Mouse (Mus musculus) liver (tissue): ENCODE data around the gene Rnf187.
"Not testable (repeated sequence)": the region's sequence is repeated elsewhere in the genome, so short reads cannot be mapped to it uniquely, and the experiment has no call there.

ENCODE experiments used
- DNase-seq: peaks from one replicate; pipeline ENCODE4 v3.0.0-alpha.2; 2020; ENCODE audit warnings: mixed read lengths

Rnf187 gene

DNA sequence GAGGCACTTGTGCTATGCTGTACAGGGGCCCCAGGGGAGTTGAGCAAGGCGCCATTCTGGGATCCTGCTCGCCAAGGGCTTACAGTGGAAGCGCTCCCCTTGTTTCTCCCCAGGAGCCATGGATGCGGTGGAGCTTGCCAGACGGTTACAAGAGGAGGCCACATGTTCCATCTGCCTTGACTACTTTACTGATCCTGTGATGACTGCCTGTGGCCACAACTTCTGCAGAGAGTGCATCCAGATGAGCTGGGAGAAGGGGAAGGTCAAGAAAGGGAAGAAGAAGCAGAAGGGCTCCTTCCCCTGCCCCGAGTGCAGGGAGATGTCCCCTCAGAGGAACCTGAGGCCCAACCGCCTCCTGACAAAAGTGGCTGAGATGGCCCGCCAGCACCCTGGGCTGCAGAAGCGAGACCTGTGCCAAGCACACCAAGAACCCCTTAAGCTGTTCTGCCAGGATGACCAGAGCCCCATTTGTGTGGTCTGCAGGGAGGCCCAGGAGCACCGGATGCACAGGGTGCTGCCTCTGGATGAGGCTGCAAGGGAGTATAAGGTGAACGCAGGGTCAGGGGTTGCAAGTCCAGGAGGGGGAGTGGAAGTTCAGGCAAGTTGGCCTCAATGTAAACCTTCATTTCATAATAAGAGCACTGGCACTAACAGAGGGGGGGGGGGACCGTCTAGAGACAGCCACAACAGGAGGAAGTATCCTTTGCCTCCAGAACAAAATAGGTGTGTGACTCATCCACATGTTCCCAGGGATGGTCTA is 26.5 kb upstream of the Rnf187 start:
- no peak for DNase-seq

GRCm38 (mm10) chr11:58964216-58964615 is 25.5 kb upstream of the Rnf187 start:
- no peak for DNase-seq

DNA sequence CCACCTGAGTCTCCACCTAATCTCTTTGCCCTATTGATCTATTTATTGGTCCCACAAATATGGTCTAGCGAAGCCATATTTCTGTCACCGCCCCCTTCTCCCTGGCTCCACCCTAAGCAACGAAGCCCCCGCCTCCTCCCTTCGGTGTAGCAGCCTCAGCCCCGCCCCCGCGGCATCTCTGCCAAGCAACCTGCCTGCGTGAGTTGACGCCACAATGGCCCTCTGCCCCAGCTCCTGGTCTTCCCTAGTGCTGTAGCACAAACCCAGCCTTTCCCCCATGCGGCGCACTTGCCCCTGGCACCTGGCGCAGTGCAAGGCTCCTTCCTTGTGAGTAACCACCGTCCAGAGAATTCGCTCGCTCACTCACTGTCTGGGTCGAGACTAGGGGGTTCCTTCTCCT is 24.8 kb upstream of the Rnf187 start:
- DNase-seq: peak; percentile 60

DNA sequence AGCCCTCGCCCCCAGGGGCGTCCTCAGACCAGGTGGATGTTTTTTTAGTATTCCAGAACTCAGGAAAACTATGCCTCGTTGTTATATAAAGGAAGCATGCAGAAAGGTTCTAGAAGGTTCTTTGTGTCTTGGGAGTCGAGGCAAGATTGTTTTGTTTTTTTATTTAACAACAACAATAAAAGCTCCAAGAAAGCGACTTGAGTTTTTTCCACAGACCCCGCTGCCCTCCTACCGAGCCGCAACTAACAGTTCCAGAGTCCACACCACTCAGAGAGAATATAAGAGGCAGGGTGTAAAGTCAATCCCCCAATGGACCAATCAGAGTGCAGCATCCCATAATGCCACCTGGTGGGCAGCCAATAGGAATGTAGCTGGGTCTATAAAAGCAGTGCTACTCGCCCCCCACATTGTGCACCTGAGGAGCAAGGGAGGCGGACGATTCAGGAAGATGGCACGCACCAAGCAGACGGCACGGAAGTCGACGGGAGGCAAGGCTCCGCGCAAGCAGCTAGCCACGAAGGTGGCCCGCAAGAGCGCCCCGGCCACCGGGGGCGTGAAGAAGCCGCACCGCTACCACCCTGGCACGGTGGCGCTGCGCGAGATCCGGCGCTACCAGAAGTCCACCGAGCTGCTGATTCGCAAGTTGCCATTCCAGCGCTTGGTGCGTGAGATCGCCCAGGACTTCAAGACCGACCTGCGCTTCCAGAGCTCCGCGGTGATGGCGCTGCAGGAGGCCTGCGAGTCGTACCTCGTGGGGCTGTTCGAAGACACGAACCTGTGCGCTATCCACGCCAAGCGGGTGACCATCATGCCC is 22.9 kb upstream of the Rnf187 start:
- no peak for DNase-seq

GRCm38 (mm10) chr11:58959921-58960465 is 21.3 kb upstream of the Rnf187 start:
- peak; percentile 91 for DNase-seq

GRCm38 (mm10) chr11:58959186-58959825 is 20.6 kb upstream of the Rnf187 start:
- DNase-seq: no peak

- DNase-seq: no peak
These were observed 19.8 kb upstream of the Rnf187 start for GRCm38 (mm10) chr11:58958536-58958935.

- DNase-seq: no peak
These were observed 18.7 kb upstream of the Rnf187 start for GRCm38 (mm10) chr11:58957226-58957914.

DNA sequence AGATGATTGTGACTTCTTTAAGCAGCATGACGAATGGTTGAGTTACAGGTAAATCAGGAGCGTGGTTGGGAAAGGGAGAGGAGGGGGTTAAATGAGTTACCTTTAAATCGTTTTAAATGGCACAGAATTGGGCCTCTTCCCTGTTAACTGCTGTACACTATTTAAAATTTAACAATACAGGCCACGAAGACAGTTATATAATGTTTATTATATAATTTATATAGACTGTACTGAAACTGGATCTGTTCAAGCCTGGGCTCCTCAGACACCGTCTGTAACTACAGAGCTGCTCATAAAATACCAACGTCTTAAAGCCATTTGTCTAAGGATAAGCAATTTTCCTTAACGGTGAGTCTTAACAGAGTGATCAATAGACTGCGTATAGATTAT is 17.1 kb upstream of the Rnf187 start:
- no peak for DNase-seq

GRCm38 (mm10) chr11:58955143-58955867 is 16.6 kb upstream of the Rnf187 start:
- peak; percentile 45 for DNase-seq

GRCm38 (mm10) chr11:58954420-58955142 is 15.9 kb upstream of the Rnf187 start, which contains the start of the genes Hist3h2a and Trim17:
Gene Hist3h2a, plus strand, starts transcription at chr11:58954685.
Gene Trim17, plus strand, starts transcription at chr11:58954685.
- DNase-seq: peak; percentile 86

- not testable (repeated sequence) for DNase-seq
These were observed 15.4 kb upstream of the Rnf187 start for GRCm38 (mm10) chr11:58954170-58954419.

DNA sequence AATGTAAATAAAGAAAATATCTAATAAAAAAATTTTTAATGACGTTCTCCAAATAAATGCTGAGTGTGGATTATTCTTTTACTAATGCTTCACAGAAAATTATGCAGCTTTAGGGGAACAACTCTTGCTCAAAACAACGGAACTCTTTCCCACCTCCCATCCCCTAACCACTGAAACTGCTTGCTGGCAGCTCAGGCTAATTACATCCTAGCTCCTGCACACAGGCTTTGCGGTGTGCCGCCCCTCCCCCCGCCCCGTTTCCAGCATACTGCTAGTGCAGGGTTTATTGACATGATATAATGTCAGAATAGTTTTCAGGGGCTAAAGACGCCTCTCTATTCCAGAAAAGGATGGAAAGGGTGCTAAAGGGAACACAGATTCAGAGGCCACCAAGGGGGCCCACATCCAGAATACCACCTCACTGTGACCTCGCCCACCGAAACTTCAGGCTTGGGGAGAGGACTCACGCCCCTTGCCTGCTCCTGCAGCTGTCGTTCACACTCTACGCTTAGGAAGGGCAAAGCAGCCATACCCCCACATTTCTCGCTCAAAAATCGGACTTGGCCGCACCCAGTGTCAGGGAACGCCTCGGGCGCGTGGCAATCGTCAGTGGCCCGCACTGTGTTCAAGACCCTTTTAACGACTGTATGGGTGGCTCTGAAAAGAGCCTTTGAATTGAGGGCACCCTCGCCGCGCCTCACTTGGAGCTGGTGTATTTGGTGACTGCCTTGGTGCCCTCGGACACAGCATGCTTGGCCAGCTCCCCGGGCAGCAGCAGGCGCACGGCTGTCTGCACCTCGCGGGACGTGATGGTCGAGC is 14.8 kb upstream of the Rnf187 start:
- DNase-seq: peak; percentile 79

DNA sequence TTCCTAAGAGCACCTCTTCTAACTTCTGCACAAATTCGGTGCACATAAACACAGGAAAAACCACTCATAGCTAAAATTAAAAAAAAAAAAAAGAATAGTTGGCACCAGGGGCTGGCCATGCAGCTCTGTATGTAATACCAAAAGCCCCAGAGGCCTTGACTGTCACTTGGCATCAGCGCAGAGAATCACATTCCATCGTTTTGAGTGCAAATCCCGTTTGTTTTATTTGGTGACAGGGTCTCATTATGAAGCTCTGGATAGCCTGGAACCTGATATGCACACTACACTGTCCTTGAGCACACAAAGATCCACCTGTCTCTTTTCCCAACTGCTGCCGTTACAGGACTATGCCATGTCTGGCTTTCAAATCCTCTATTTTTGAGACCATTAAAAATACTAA is 12.5 kb upstream of the Rnf187 start:
- DNase-seq: no peak

DNA sequence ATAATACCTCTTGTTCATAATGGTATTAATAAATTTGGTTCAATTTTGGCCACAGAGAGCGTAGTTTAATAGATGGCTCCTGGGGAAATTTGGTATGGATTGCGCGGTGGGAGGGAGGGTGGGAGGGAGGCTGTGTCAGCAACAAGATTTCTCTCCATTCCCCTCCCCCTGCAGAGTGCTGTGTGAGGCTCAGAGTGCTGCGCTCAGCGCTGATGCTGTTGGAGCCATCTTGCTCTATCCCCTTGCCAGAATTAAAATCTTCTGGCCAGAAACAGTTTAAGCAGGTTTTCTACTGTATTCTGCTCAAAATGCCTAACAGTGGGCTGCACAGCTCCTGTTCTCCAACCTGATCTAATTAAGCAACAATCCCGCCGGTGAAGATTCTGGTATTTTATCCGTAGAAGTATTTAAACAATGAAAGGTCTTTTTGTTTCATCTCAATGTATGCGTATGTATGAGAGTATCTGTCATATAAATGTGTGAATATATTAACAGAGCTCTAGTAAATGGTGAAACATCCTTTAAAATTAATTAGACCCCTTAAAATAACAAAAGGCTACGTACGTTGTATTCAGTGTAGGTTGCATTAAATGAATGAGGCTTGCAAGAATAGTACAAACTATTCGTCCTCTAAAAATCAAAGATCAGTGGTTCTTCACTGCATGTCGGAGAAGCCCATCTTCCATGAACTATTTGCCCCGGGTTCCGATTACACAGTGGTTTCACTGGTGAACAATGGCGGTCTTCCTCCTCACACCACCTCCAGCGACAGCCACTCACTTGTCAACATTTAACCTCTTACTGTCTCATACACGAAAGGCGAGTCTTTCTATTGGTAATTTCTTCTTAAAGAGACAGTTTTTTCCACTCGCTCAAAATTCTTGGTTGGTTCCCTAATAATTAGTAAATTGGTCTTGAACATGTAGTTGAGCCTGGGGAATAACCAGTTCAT is 11.0 kb upstream of the Rnf187 start:
- no peak for DNase-seq

- peak; percentile 62 for DNase-seq
These were observed 10.1 kb upstream of the Rnf187 start, which contains the start of gene Hist3h2ba for GRCm38 (mm10) chr11:58948542-58949479. Gene Hist3h2ba, plus strand, starts transcription at chr11:58948920.

DNA sequence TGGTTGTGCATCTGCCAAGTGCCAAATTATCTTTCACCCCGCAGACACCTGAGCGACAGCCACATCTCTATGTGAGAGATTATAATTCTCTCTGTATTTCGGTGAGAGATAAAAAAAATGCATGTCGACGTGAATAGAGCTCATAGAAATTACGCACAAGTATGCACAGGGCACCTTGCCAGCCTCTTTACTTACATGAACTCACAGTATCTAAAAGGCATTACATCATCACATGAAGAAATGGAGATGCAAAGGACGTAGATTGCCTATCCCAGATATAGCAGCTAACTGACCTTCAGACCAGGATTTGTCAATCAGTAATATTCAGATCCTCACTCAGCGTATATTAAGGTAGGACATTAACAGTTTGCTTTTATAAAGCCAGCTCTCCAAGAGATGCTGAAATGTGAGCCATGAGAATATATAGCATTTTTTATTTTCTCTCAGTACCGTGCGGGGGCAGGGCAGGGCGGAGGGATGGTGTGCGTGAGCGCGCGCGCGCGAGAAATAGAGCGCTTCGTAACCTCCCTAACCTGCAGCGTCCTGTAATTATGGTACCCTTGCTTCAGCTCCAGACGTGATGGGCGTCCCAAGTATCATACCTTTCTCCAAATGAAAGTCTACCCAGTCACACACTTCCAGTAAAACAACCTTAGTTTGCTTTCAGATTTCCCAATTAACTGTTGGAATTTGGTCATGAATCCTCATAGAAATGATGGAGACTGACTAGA is 9.2 kb upstream of the Rnf187 start:
- no peak for DNase-seq
